Mouse (Mus musculus) neural tube, embryonic 11.5 days (tissue): ENCODE results near the gene Gm21708. TPM values are rescaled to one million over a fixed set of nuclear protein-coding genes. Genes with fewer than 3 reads are reported as not detected.
"Not testable (repeated sequence)": the region's sequence is repeated elsewhere in the genome, so short reads cannot be mapped to it uniquely, and the experiment has no call there.

Experiments
- ATAC-seq: fragments of 200-750 bp; cut with Nextera tagmentation; 2 replicates; pipeline ENCODE4 v1.8.0; 2017; ENCODE audit warnings: moderate number of reproducible peaks, mild to moderate bottlenecking, moderate TSS enrichment, moderate library complexity; ENCODE audit not compliant: insufficient read depth, low FRiP score, low TSS enrichment
- DNase-seq: peaks from one replicate; pipeline ENCODE4 v3.0.0-alpha.2; 2015; ENCODE audit warnings: low spot score
- H3K27ac ChIP-seq: fragments of 300-500 bp; sonication (generic); 2 replicates; pipeline ENCODE4 v1.5.1; 2014; ENCODE audit warnings: low read depth, mild to moderate bottlenecking, low read length
- H3K27me3 ChIP-seq: fragments of 300-500 bp; sonication (generic); 2 replicates; pipeline ENCODE4 v1.6.1; 2014; ENCODE audit warnings: mild to moderate bottlenecking, low read length, mixed read lengths; ENCODE audit not compliant: control insufficient read depth, insufficient read depth
- H3K36me3 ChIP-seq: fragments of 300-500 bp; sonication (generic); 2 replicates; pipeline ENCODE4 v1.6.1; 2014; ENCODE audit warnings: mild to moderate bottlenecking, low read length, moderate library complexity, mixed read lengths; ENCODE audit not compliant: control insufficient read depth, insufficient read depth
- H3K4me1 ChIP-seq: fragments of 300-500 bp; sonication (generic); 2 replicates; pipeline ENCODE4 v1.6.1; 2014; ENCODE audit warnings: low read length, mixed read lengths; ENCODE audit not compliant: control insufficient read depth, insufficient read depth
- H3K4me2 ChIP-seq: fragments of 300-500 bp; sonication (generic); 2 replicates; pipeline ENCODE4 v1.6.1; 2014; ENCODE audit warnings: low read depth, mild to moderate bottlenecking, moderate library complexity
- H3K4me3 ChIP-seq: fragments of 300-500 bp; sonication (generic); 2 replicates; pipeline ENCODE4 v1.5.1; 2014; ENCODE audit warnings: low read depth, low read length
- H3K9ac ChIP-seq: fragments of 300-500 bp; sonication (generic); 2 replicates; pipeline ENCODE4 v1.6.1; 2014; ENCODE audit warnings: mild to moderate bottlenecking, low read length
- H3K9me3 ChIP-seq: fragments of 300-500 bp; sonication (generic); 2 replicates; pipeline ENCODE4 v1.6.1; 2016; ENCODE audit warnings: low read length; ENCODE audit not compliant: control insufficient read depth
- WGBS: fragments of 180-500 bp; shearing (Covaris S2); extraction: QIAGEN DNeasy Blood & Tissue Kit; methylation state at CpG from one replicate; pipeline ENCODE4 v1.1.7; 2014; 5-methylcytosine and 5-hydroxymethylcytosine counted together
- polyA plus RNA-seq: library from polyadenylated mRNA; unstranded; fragments of >200 nt; fragmentation: Nextera tagmentation; extraction: Ambion mirVana; gene quantifications from 2 replicates; pipeline ENCODE4 v1.2.1, GENCODE M21; 2014

The Gm21708 gene
- not detected in 2 replicates for polyA plus RNA-seq

DNA sequence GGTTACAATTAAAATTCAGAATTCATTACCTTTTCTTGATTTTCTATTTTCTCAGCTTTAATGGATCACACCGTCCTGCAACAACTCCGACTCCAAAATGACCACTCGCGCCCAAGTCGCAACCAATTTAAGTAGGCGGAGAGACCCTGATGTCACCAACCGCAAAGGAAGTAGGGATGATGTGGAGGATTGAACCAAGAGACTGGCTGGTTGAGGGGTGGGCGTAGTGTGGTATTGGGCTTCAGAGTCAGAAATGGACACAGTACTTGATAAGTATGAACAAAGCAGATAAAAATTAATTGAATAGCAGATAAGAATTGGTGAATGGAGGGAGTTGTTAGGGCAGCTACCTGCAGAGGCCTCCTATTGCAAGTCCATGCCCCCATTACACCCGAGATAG lies at the start of gene Gm21708, which contains the start of gene Gm21704:
Gene Gm21708, minus strand, starts transcription at position 101 of the 400 bp plus-strand sequence.
Gene Gm21704, minus strand, starts transcription at position 101 of the 400 bp plus-strand sequence.
- not testable (repeated sequence) for H3K9me3 ChIP-seq, H3K27ac ChIP-seq, H3K27me3 ChIP-seq, ATAC-seq, H3K4me1 ChIP-seq, DNase-seq, H3K36me3 ChIP-seq, H3K4me3 ChIP-seq, H3K9ac ChIP-seq, H3K4me2 ChIP-seq
- WGBS, result no CpG with 5 or more reads among the region's 9 CpGs

Other genes with a start within 250 kb of the Gm21708 start
- not detected in 2 replicates for gene Gm21677, start 103.7 kb downstream of the Gm21708 start, polyA plus RNA-seq
- gene Gm21693, start 64.8 kb downstream of the Gm21708 start, polyA plus RNA-seq, result not detected in 2 replicates
- not detected in 2 replicates for gene Gm21704, start within 50 bp of the Gm21708 start, polyA plus RNA-seq